In genomic region chr7:143068316-143068881, GRCm38 (mm10) we compare ENCODE assay signal across 9 mouse cellular contexts. TPM values are rescaled to one million over a fixed set of nuclear protein-coding genes. Genes with fewer than 3 reads are reported as not detected.
DNase-seq lines count a peak whose midpoint lies in the region; ATAC-seq and TF ChIP-seq lines count a peak whose summit lies in the region.
"Had no signal": no experiment of that assay in that cellular context is flagged by ENCODE, and none has a peak within 500 bp of the region (broad histone marks: within the 10 kb centered on the region; RNA-seq: fewer than 3 reads in every experiment).

No protein-coding gene starts in this region.

- peak overlapping the region; percentile 63 for H3K27ac ChIP-seq in cortical plate, adult 2 months (ENCODE audit: insufficient read depth, low read length)
- H3K27ac ChIP-seq in heart, postnatal 0 days (ENCODE audit: low read depth): peak overlapping the region; percentile 98
- H3K27ac ChIP-seq in liver, embryonic 12.5 days: peak overlapping the region; percentile 76

- peak; percentile 70 for DNase-seq in layer of hippocampus, adult 9-11 months
- no peak for DNase-seq in layer of hippocampus, adult 18-20 months (ENCODE audit: low spot score in 2 of 2)
- DNase-seq in Muller cell, postnatal 12 days (ENCODE audit: inconsistent ontology term): peak; percentile 73
- DNase-seq in heart, postnatal 0 days (ENCODE audit: low spot score): no peak
- DNase-seq in retina, embryonic 14.5 days (ENCODE audit: low spot score): peak; percentile 55

- no peak for TF ChIP-seq EP300 in heart, postnatal 0 days (IDR thresholded peaks at IDR 0.05; ENCODE audit: low read depth)

- no peaks in the 10 kb centered on the region for H3K9me3 ChIP-seq in heart, postnatal 0 days (replicated peaks; ENCODE audit: control insufficient read depth, low read length)
- H3K9me3 ChIP-seq in liver, embryonic 12.5 days (replicated peaks): no peaks in the 10 kb centered on the region

- ATAC-seq in heart, postnatal 0 days (ENCODE audit: insufficient read depth, low read depth): no peak; the same call in 1 of the 2 replicates
- no peak for ATAC-seq in liver, embryonic 12.5 days
- ATAC-seq in granulocyte monocyte progenitor cell, adult 5-6 weeks (replicated peaks; ENCODE audit: poor library complexity, severe bottlenecking): no peak

- no peaks in the 10 kb centered on the region for H3K27me3 ChIP-seq in heart, postnatal 0 days (ENCODE audit: control insufficient read depth, insufficient read depth, low read length)
- no peaks in the 10 kb centered on the region for H3K27me3 ChIP-seq in liver, embryonic 12.5 days (replicated peaks)

- H3K36me3 ChIP-seq in heart, postnatal 0 days (replicated peaks; ENCODE audit: control insufficient read depth, insufficient read depth, low read length): peaks cover 55% of the 10 kb centered on the region
- H3K36me3 ChIP-seq in liver, embryonic 12.5 days: peaks cover 65% of the 10 kb centered on the region

- TF ChIP-seq POLR2A in cortical plate, adult 2 months (IDR thresholded peaks at IDR 0.05; ENCODE audit: extremely low read depth, insufficient read depth, low read length): no peak

- peaks cover 2% of the 10 kb centered on the region; the same call in 1 of the 2 replicates for H3K4me1 ChIP-seq in cortical plate, adult 2 months (ENCODE audit: control insufficient read depth, insufficient read depth, low read length)
- H3K4me1 ChIP-seq in heart, postnatal 0 days (ENCODE audit: control insufficient read depth, insufficient read depth): peaks cover 19% of the 10 kb centered on the region
- H3K4me1 ChIP-seq in liver, embryonic 12.5 days: peaks cover 27% of the 10 kb centered on the region

- peak overlapping the region; percentile 14 for H3K4me3 ChIP-seq in cortical plate, adult 2 months (ENCODE audit: insufficient read depth, low read length)
- 0 out of 2 replicates have a peak overlapping the region, but pooled peaks have one; percentile 9 for H3K4me3 ChIP-seq in heart, postnatal 0 days (ENCODE audit: low read depth, low read length)
- peak overlapping the region; percentile 84 for H3K4me3 ChIP-seq in liver, embryonic 12.5 days

- no peak overlapping the region; the same call in 1 of the 2 replicates for H3K9ac ChIP-seq in heart, postnatal 0 days (replicated peaks; ENCODE audit: low read depth, low read length)
- H3K9ac ChIP-seq in liver, embryonic 12.5 days: peak overlapping the region; percentile 88

- 48% methylated on average over 13 of the region's 13 CpGs for WGBS in heart, postnatal 0 days
- 53% methylated on average over 13 of the region's 13 CpGs for WGBS in liver, embryonic 12.5 days (ENCODE audit: insufficient replicate concordance)

- TF ChIP-seq CTCF in cortical plate, adult 2 months (IDR thresholded peaks at IDR 0.05; ENCODE audit: extremely low read depth, insufficient read depth, low read length): no peak
- no peak for TF ChIP-seq CTCF in heart, postnatal 0 days (IDR thresholded peaks at IDR 0.05; ENCODE audit: low read depth)

- peak overlapping the region; percentile 55 for H3K4me2 ChIP-seq in heart, postnatal 0 days (ENCODE audit: low read depth, low read length)
- peak overlapping the region; percentile 96 for H3K4me2 ChIP-seq in liver, embryonic 12.5 days

RNA-seq across cellular contexts. Expression of gene Tssc4, which starts 0.7 kb away (rescaled TPM):
- total RNA-seq in layer of hippocampus, adult 18-20 months (2021): 10 to 100 TPM; 39.1 to 48.2 TPM
- polyA plus RNA-seq in cortical plate, adult 2 months (2012; rRNA removed): 71.6 and 74.4 TPM in 2 replicates
- total RNA-seq in heart, postnatal 0 days (2014; rRNA removed; ENCODE audit: low replicate concordance): 61.9 and 71.7 TPM in 2 replicates
- polyA plus RNA-seq in heart, postnatal 0 days (2015; fragmentation: Nextera tagmentation; extraction: Ambion mirVana): 33.7 and 34.0 TPM in 2 replicates
- polyA plus RNA-seq in liver, embryonic 12.5 days (2016; fragmentation: Nextera tagmentation; extraction: Ambion mirVana): 50.2 and 50.5 TPM in 2 replicates
- total RNA-seq in granulocyte monocyte progenitor cell, adult 5-6 weeks (2014; fragmentation: Nextera tagmentation): 28.1 and 62.3 TPM in 2 replicates
- 33.9 and 45.6 TPM in 2 replicates for total RNA-seq in granulocyte monocyte progenitor cell, adult 5-6 weeks (2017)

RNA-seq across cellular contexts. Expression of gene Cd81, which starts 15.9 kb away (rescaled TPM):
- 100 to 1,000 TPM; 459 to 481 TPM for total RNA-seq in layer of hippocampus, adult 18-20 months (2021)
- polyA plus RNA-seq in cortical plate, adult 2 months (2012; rRNA removed): 638 and 653 TPM in 2 replicates
- total RNA-seq in heart, postnatal 0 days (2014; rRNA removed; ENCODE audit: low replicate concordance): 1,221 and 1,316 TPM in 2 replicates
- 793 and 811 TPM in 2 replicates for polyA plus RNA-seq in heart, postnatal 0 days (2015; fragmentation: Nextera tagmentation; extraction: Ambion mirVana)
- polyA plus RNA-seq in liver, embryonic 12.5 days (2016; fragmentation: Nextera tagmentation; extraction: Ambion mirVana): 154 TPM in 2 replicates
- total RNA-seq in granulocyte monocyte progenitor cell, adult 5-6 weeks (2014; fragmentation: Nextera tagmentation): 63.8 and 77.3 TPM in 2 replicates
- 159 and 201 TPM in 2 replicates for total RNA-seq in granulocyte monocyte progenitor cell, adult 5-6 weeks (2017)

RNA-seq across cellular contexts. Expression of gene Trpm5, which starts 26.0 kb away (rescaled TPM):
- under 1 TPM in 1 of 2 experiments, not detected in 1; 0.07 TPM for total RNA-seq in layer of hippocampus, adult 18-20 months (2021)
- not detected in 2 replicates for polyA plus RNA-seq in cortical plate, adult 2 months (2012; rRNA removed)
- total RNA-seq in heart, postnatal 0 days (2014; rRNA removed; ENCODE audit: low replicate concordance): 0.61 and 2.1 TPM in 2 replicates
- 0.70 and 1.6 TPM in 2 replicates for polyA plus RNA-seq in heart, postnatal 0 days (2015; fragmentation: Nextera tagmentation; extraction: Ambion mirVana)
- 1.3 and 1.6 TPM in 2 replicates for polyA plus RNA-seq in liver, embryonic 12.5 days (2016; fragmentation: Nextera tagmentation; extraction: Ambion mirVana)
- total RNA-seq in granulocyte monocyte progenitor cell, adult 5-6 weeks (2014; fragmentation: Nextera tagmentation): not detected in 2 replicates
- total RNA-seq in granulocyte monocyte progenitor cell, adult 5-6 weeks (2017): not detected in 2 replicates
- total RNA-seq: left cerebral cortex, adult 18-20 months had no signal

RNA-seq across cellular contexts. Expression of gene Kcnq1, which starts 37.8 kb away (rescaled TPM):
- under 1 TPM; 0.28 to 0.40 TPM for total RNA-seq in layer of hippocampus, adult 18-20 months (2021)
- polyA plus RNA-seq in cortical plate, adult 2 months (2012; rRNA removed): 0.62 and 0.79 TPM in 2 replicates
- 73.3 and 75.9 TPM in 2 replicates for total RNA-seq in heart, postnatal 0 days (2014; rRNA removed; ENCODE audit: low replicate concordance)
- 36.4 and 37.2 TPM in 2 replicates for polyA plus RNA-seq in heart, postnatal 0 days (2015; fragmentation: Nextera tagmentation; extraction: Ambion mirVana)
- polyA plus RNA-seq in liver, embryonic 12.5 days (2016; fragmentation: Nextera tagmentation; extraction: Ambion mirVana): 0.21 and 0.61 TPM in 2 replicates
- total RNA-seq in granulocyte monocyte progenitor cell, adult 5-6 weeks (2014; fragmentation: Nextera tagmentation): not detected in 2 replicates
- total RNA-seq in granulocyte monocyte progenitor cell, adult 5-6 weeks (2017): not detected in 2 replicates

Comparison
In these comparisons a context has a peak if more than half of its experiments do, and no peak if none do; other contexts are left out.
1. DNase-seq: peak in layer of hippocampus, adult 9-11 months (single experiment), Muller cell, postnatal 12 days (single experiment) and retina, embryonic 14.5 days (single experiment); none in layer of hippocampus, adult 18-20 months (0 of 2) and heart, postnatal 0 days (single experiment).
2. H3K4me3 ChIP-seq: peak in every context shown above with its lines; median percentile 84 in liver, embryonic 12.5 days; 14 in cortical plate, adult 2 months; 9 in heart, postnatal 0 days.
3. Peak in every context shown above with its lines, with median percentiles within 50 percentile points of each other: H3K27ac ChIP-seq.